Mouse (Mus musculus): Measurements from ENCODE around the gene Eng. TPM values are rescaled to one million over a fixed set of nuclear protein-coding genes. Genes with fewer than 3 reads are reported as not detected.

Eng gene
- 1 to 10 TPM in 1 of 2 experiments, under 1 TPM in 1; 0.47 to 1.7 TPM for polyA plus RNA-seq (2017; shearing (Covaris generic))

DNA sequence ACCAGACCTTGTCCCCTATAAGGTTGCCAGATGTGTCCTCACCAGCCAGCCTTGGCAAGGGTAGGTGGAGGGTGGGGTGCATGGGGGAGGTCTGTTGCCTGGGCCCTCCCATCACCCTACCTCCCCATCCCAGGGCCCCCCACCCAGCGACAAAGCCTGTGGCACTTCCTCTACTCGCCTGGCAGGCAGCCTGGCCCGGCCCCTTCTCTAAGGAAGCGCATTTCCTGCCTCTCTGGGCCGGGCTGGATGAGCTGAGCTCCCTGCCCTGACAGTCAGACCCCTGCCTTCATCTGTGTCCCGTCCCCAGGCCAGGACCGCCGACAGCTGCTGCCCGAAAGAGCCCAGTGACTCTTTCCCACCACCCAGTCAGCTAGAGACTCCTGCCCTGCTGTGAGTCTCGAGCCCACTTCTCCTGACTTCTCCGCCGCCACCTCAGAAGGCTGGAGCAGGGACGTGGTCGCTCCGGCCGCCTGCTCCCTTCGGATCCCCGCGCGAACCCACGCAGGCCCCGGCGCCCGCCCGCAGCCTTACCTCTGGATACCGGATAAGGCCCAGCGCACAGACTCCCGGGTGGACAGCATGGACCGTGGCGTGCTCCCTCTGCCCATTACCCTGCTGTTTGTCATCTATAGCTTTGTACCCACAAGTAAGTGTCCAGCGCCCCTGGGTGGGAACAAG, at the start of gene Eng:
Gene Eng (plus strand): TSS at position 217 of the 678 bp plus-strand sequence.

DNA sequence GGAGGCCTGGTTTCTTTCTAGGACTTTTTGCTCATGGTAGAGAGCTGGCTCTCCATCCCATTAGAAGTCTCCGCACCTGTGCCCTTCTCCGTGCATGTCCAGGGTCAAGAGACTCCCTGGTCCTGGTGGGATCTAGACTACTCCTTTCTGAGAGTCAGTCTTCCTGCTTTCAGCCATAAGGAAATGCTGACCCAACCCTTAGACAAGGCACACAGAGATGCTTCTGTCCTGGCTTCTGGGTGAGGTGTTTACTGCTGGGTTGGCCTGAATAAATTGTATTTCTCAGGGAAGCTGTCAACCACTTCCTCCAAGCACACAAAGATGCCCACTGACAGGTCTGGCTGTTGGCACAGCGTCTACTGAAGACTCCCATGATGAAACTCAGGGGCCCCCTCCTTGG, 47.0 kb upstream of the Eng start, which contains the start of gene St6galnac6:
Gene St6galnac6 (plus strand): TSS at position 301 of the 400 bp plus-strand sequence.

DNA sequence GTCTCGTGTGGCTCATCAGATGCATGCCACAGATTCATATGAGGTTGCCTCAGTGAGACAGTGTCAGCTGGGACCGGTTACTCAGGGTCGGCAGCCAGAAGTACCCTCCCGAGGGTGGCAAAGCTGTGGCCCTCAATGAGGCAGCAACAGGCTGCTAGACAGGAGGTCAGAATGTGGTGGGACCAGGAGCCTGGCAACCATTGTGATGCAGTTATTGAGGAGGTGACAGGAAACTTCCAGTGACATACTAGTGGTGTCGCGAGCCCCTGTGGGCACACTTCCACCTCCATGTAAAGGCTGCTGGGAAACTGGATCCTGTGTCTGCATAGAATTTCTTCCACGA, 24.9 kb upstream of the Eng start, which contains the start of gene Ak1:
Gene Ak1 (plus strand): TSS at position 242 of the 343 bp plus-strand sequence.

DNA sequence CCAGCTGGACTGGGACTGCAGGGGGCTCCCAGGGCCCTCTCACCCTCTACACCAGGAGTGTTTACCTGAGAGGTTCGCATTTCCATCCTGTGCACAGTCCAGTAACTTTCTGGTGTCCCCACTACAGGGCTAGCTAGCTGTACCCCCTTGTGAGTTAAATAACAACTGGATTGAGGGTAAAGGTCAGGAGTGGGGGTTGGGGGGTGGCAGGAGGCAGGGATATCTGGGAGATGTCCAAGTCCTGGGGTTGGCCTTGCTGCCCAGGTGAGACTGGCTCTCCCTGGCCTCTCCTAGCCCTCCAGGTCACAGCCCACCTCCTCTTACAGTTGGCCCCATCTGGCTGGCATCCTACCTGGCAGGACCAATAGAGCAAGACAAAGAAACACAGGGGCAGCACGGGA, 57.6 kb downstream of the Eng start, which contains the start of gene Fpgs:
Gene Fpgs (minus strand): TSS at position 125 of the 401 bp plus-strand sequence.

DNA sequence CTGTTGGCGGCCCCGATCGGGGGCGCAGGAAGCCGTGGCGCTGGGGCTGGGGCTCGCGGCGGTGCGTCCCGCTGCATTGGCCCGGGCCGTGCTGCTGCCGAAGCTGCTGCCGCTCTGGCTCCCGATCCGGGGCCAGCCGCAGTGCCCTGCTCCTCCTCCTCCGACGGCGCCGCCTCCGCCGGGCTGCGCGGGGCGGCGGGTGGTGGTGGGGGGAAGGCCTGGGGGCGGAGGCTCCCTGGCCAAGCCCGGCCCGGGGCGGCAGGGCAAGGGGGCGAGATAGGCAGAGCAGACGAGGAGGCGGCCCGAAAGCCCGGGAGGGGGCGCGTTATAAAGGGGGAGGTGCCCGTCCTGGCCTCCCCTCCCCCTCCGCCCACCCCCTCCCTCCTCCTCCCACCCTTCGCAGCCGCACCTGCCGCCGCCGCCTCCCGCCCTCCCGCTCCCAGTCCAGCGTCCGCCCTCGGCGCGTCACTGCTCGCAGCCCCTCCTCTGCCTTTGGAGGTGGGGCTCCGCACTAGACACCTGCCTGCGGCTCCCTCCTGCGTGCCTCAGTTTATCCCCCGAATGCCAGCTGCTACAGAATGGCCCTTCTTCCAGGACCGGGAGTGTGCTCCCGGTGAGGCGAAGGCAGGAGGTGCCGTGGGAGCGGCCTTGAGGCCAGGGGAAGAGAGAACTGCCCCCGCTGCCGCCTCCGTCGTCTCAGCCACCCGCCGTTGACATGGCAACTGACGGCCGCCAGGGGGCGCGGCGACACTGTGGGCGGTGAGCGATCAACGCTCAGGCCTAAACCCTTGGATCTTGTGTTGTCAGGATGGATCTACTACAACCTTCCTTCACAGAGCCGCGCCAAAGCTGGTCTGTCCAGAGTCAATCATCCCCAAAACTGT, 66.8 kb downstream of the Eng start, which contains the start of gene Cdk9:
Gene Cdk9 (minus strand): TSS at position 143 of the 884 bp plus-strand sequence.

DNA sequence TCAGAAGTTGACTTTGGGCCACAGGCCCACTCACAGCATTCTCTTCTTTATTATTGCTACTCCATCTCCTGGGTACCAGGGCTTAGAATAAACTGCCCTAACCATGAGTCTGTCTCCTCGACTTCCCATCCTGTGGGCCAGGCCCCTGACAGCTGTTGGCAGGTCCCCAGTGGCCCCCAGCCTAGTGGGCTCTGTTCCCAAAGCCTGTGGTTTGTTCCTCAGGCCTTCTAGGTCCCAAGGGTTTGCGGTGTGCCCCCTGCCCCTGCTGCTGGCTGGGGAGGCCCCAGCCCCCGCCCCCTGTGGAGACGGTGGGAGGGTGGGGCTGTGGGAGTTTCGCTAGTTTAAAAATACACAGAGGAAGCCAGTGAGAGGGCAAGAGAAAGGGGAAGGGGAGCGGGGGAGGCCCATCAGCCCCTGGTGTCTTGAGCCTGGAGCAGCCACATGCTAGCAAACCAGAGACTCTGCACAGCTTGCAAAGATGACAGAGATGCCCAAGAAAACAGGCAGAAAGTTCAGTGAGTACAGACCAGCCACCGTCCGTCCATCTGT, 74.4 kb downstream of the Eng start, which contains the start of gene Sh2d3c:
Gene Sh2d3c (plus strand): TSS at position 375 of the 549 bp plus-strand sequence.

Other genes starting within 250 kb of the Eng start
- 10 to 100 TPM in 1 of 2 experiments, 1 to 10 TPM in 1; 8.7 to 14.3 TPM for gene Naif1, start 196.1 kb upstream of the Eng start, polyA plus RNA-seq (2017; shearing (Covaris generic))
- 10 to 100 TPM; 19.0 to 24.9 TPM for gene Slc25a25, start 195.2 kb upstream of the Eng start, polyA plus RNA-seq (2017; shearing (Covaris generic))
- gene Fam102a, start 111.3 kb upstream of the Eng start, polyA plus RNA-seq (2017; shearing (Covaris generic)) = 100 to 1,000 TPM; 112 to 232 TPM
- gene Dpm2, start 75.7 kb upstream of the Eng start, polyA plus RNA-seq (2017; shearing (Covaris generic)) = 100 to 1,000 TPM in 1 of 2 experiments, 10 to 100 TPM in 1; 73.9 to 113 TPM
- 1 to 10 TPM in 1 of 2 experiments, under 1 TPM in 1; 0.27 to 1.9 TPM for gene Pip5kl1, start 71.8 kb upstream of the Eng start, polyA plus RNA-seq (2017; shearing (Covaris generic))
- gene 9430097D07Rik, start 70.9 kb upstream of the Eng start, polyA plus RNA-seq (2017; shearing (Covaris generic)) = under 1 TPM in 1 of 2 experiments, not detected in 1; 0.94 TPM
- gene St6galnac4, start 59.5 kb upstream of the Eng start, polyA plus RNA-seq (2017; shearing (Covaris generic)) = 10 to 100 TPM; 32.7 to 45.6 TPM
- gene St6galnac6, start 46.9 kb upstream of the Eng start, polyA plus RNA-seq (2017; shearing (Covaris generic)) = 1 to 10 TPM; 1.8 to 7.4 TPM
- gene Ak1, start 24.8 kb upstream of the Eng start, polyA plus RNA-seq (2017; shearing (Covaris generic)) = 1 to 10 TPM in 1 of 2 experiments, under 1 TPM in 1; 0.07 to 1.8 TPM
- 10 to 100 TPM; 15.5 to 28.8 TPM for gene Fpgs, start 57.5 kb downstream of the Eng start, polyA plus RNA-seq (2017; shearing (Covaris generic))
- 100 to 1,000 TPM; 176 to 212 TPM for gene Cdk9, start 66.5 kb downstream of the Eng start, polyA plus RNA-seq (2017; shearing (Covaris generic))
- 100 to 1,000 TPM in 1 of 2 experiments, 10 to 100 TPM in 1; 96.9 to 133 TPM for gene Sh2d3c, start 74.5 kb downstream of the Eng start, polyA plus RNA-seq (2017; shearing (Covaris generic))
- under 1 TPM; 0.42 to 0.47 TPM for gene 6330409D20Rik, start 94.4 kb downstream of the Eng start, polyA plus RNA-seq (2017; shearing (Covaris generic))
- gene Tor2a, start 110.6 kb downstream of the Eng start, polyA plus RNA-seq (2017; shearing (Covaris generic)) = 10 to 100 TPM; 75.2 to 81.8 TPM
- 1 to 10 TPM in 1 of 2 experiments, under 1 TPM in 1; 0.67 to 1.6 TPM for gene Ttc16, start 129.0 kb downstream of the Eng start, polyA plus RNA-seq (2017; shearing (Covaris generic))
- gene Ptrh1, start 129.2 kb downstream of the Eng start, polyA plus RNA-seq (2017; shearing (Covaris generic)) = 1 to 10 TPM; 3.4 to 5.0 TPM
- gene Cfap157, start 137.8 kb downstream of the Eng start, polyA plus RNA-seq (2017; shearing (Covaris generic)) = 1 to 10 TPM in 1 of 2 experiments, under 1 TPM in 1; 0.61 to 1.2 TPM
- gene Stxbp1, start 200.7 kb downstream of the Eng start, polyA plus RNA-seq (2017; shearing (Covaris generic)) = 10 to 100 TPM in 1 of 2 experiments, 1 to 10 TPM in 1; 8.7 to 12.4 TPM
- gene Fam129b, start 229.5 kb downstream of the Eng start, polyA plus RNA-seq (2017; shearing (Covaris generic)) = 1 to 10 TPM; 4.2 to 9.5 TPM

Data from inflammation-experienced regulatory T-cells (primary cell).